Mouse (Mus musculus) fat pad, adult 2 months (tissue): ENCODE results near the gene Gpi1.

Source experiments
- DNase-seq: peaks from one replicate; pipeline ENCODE4 v3.0.0-alpha.2; 2011; ENCODE audit warnings: low read depth, low spot score; ENCODE audit errors: extremely low read depth

The Gpi1 gene

GRCm38 (mm10) chr7:34230116-34230515 is at the start of gene Gpi1:
Gene Gpi1 (minus strand): TSS chr7:34230336.
- DNase-seq, result no peak

- no peak for DNase-seq
Measured at GRCm38 (mm10) chr7:34277656-34278055, 47.5 kb upstream of the Gpi1 start.

GRCm38 (mm10) chr7:34276066-34276465 is 45.9 kb upstream of the Gpi1 start:
- DNase-seq, result no peak

- no peak for DNase-seq
Measured at GRCm38 (mm10) chr7:34272465-34272864, 42.3 kb upstream of the Gpi1 start.

- DNase-seq, result no peak
Measured at GRCm38 (mm10) chr7:34268463-34268862, 38.3 kb upstream of the Gpi1 start.

GRCm38 (mm10) chr7:34266421-34266820 is 36.3 kb upstream of the Gpi1 start:
- DNase-seq, result no peak

GRCm38 (mm10) chr7:34265876-34266346 is 35.8 kb upstream of the Gpi1 start:
- DNase-seq, result no peak

GRCm38 (mm10) chr7:34263437-34263836 is 33.3 kb upstream of the Gpi1 start:
- DNase-seq, result no peak

- DNase-seq, result no peak
Measured at GRCm38 (mm10) chr7:34258407-34258806, 28.3 kb upstream of the Gpi1 start.

GRCm38 (mm10) chr7:34257279-34257678 is 27.1 kb upstream of the Gpi1 start:
- no peak for DNase-seq

GRCm38 (mm10) chr7:34255916-34256315 is 25.8 kb upstream of the Gpi1 start:
- DNase-seq, result no peak

- DNase-seq, result no peak
Measured at GRCm38 (mm10) chr7:34255137-34255536, 25.0 kb upstream of the Gpi1 start.

- no peak for DNase-seq
Measured at GRCm38 (mm10) chr7:34252030-34252429, 21.9 kb upstream of the Gpi1 start.

- no peak for DNase-seq
Measured at GRCm38 (mm10) chr7:34250738-34251137, 20.6 kb upstream of the Gpi1 start, which contains the start of gene Gm6096. Gene Gm6096 (plus strand): TSS chr7:34251038.

GRCm38 (mm10) chr7:34246870-34247499 is 16.8 kb upstream of the Gpi1 start:
- DNase-seq, result no peak

- no peak for DNase-seq
Measured at GRCm38 (mm10) chr7:34242176-34242575, 12.0 kb upstream of the Gpi1 start.

- no peak for DNase-seq
Measured at GRCm38 (mm10) chr7:34238086-34238485, 8.0 kb upstream of the Gpi1 start.

- no peak for DNase-seq
Measured at GRCm38 (mm10) chr7:34235602-34236001, 5.5 kb upstream of the Gpi1 start.

GRCm38 (mm10) chr7:34234610-34235561 is 4.8 kb upstream of the Gpi1 start:
- no peak for DNase-seq

GRCm38 (mm10) chr7:34233909-34234609 is 3.9 kb upstream of the Gpi1 start:
- peak; percentile 66 for DNase-seq
